Mouse (Mus musculus): ENCODE measurements around the gene Gstp3.

The Gstp3 gene

GRCm38 (mm10) chr19:4059069-4059740 is at the start of gene Gstp3:
Gstp3 (minus strand) TSS chr19:4059569.
- DNase-seq (ENCODE audit: low spot score in 2 of 2) = no peak

- no peak for DNase-seq (ENCODE audit: low spot score in 2 of 2)
Measured at GRCm38 (mm10) chr19:4108535-4108934, 49.2 kb upstream of the Gstp3 start.

GRCm38 (mm10) chr19:4106654-4107053 is 47.3 kb upstream of the Gstp3 start:
- DNase-seq (ENCODE audit: low spot score in 2 of 2) = no peak

GRCm38 (mm10) chr19:4104675-4105194 is 45.4 kb upstream of the Gstp3 start:
- no peak for DNase-seq (ENCODE audit: low spot score in 2 of 2)

GRCm38 (mm10) chr19:4103792-4104191 is 44.4 kb upstream of the Gstp3 start:
- no peak for DNase-seq (ENCODE audit: low spot score in 2 of 2)

GRCm38 (mm10) chr19:4103294-4103693 is 43.9 kb upstream of the Gstp3 start:
- no peak for DNase-seq (ENCODE audit: low spot score in 2 of 2)

- DNase-seq (ENCODE audit: low spot score in 2 of 2) = no peak
Measured at GRCm38 (mm10) chr19:4102626-4103025, 43.3 kb upstream of the Gstp3 start.

GRCm38 (mm10) chr19:4102049-4102448 is 42.7 kb upstream of the Gstp3 start:
- no peak for DNase-seq (ENCODE audit: low spot score in 2 of 2)

GRCm38 (mm10) chr19:4101466-4101865 is 42.1 kb upstream of the Gstp3 start:
- DNase-seq (ENCODE audit: low spot score in 2 of 2) = no peak

- peak; percentile 73 to 74 for DNase-seq (ENCODE audit: low spot score in 2 of 2)
Measured at GRCm38 (mm10) chr19:4100718-4101261, 41.4 kb upstream of the Gstp3 start.

- peak in 1 of 2 experiments; percentile 64 for DNase-seq (ENCODE audit: low spot score in 2 of 2)
Measured at GRCm38 (mm10) chr19:4099837-4100717, 40.7 kb upstream of the Gstp3 start, which contains the start of gene Pitpnm1. Pitpnm1 (plus strand) TSS chr19:4099998.

- peak; percentile 78 to 83 for DNase-seq (ENCODE audit: low spot score in 2 of 2)
Measured at GRCm38 (mm10) chr19:4099056-4099455, 39.7 kb upstream of the Gstp3 start.

- DNase-seq (ENCODE audit: low spot score in 2 of 2) = no peak
Measured at GRCm38 (mm10) chr19:4098426-4098825, 39.1 kb upstream of the Gstp3 start.

- DNase-seq (ENCODE audit: low spot score in 2 of 2) = no peak
Measured at GRCm38 (mm10) chr19:4097441-4097825, 38.1 kb upstream of the Gstp3 start.

GRCm38 (mm10) chr19:4096642-4097440 is 37.5 kb upstream of the Gstp3 start, which contains the start of gene Cdk2ap2:
Cdk2ap2 (plus strand) TSS chr19:4097182.
- DNase-seq (ENCODE audit: low spot score in 2 of 2) = peak; percentile 99 to 100

- no peak for DNase-seq (ENCODE audit: low spot score in 2 of 2)
Measured at GRCm38 (mm10) chr19:4095802-4096201, 36.4 kb upstream of the Gstp3 start.

GRCm38 (mm10) chr19:4094774-4095303 is 35.5 kb upstream of the Gstp3 start:
- no peak for DNase-seq (ENCODE audit: low spot score in 2 of 2)

- peak in 1 of 2 experiments; percentile 4 for DNase-seq (ENCODE audit: low spot score in 2 of 2)
Measured at GRCm38 (mm10) chr19:4094348-4094747, 35.0 kb upstream of the Gstp3 start.

- no peak for DNase-seq (ENCODE audit: low spot score in 2 of 2)
Measured at GRCm38 (mm10) chr19:4093772-4094171, 34.4 kb upstream of the Gstp3 start.

GRCm38 (mm10) chr19:4092750-4093149 is 33.4 kb upstream of the Gstp3 start:
- no peak for DNase-seq (ENCODE audit: low spot score in 2 of 2)

GRCm38 (mm10) chr19:4091383-4091782 is 32.0 kb upstream of the Gstp3 start:
- DNase-seq (ENCODE audit: low spot score in 2 of 2) = no peak
